In the genomic region with DNA sequence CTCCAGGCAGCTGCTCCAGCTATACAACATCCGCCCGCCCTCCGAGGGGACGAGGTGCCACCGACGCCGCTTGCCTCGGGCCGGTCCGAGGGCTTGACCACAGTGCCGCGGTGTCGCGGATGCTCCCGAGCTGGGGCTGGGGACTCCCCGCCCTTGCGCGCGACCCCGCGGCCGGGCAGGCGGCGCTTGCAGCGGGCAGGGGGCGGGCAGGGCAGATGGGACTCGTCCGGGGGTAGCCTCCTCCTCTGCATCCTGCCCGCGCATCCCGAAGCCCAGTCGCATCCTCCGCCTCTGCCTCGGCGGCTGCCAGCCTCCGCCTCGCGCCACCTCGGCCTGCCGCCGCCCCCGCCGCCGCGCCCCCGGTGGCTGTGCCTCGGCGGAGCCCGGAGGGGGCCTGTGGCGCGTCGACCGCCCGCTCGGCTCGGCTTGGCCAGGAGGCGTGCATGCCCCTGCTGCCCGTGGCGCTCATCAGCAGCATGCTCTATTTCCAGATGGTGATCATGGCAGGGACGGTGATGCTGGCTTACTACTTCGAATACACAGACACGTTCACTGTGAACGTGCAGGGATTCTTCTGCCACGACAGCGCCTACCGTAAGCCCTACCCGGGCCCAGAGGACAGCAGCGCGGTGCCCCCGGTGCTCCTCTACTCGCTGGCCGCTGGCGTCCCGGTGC, we compare ENCODE assay signal across 8 mouse cellular contexts. TPM values are rescaled to one million over a fixed set of nuclear protein-coding genes. Genes with fewer than 3 reads are reported as not detected.
DNase-seq lines count a peak whose midpoint lies in the region; ATAC-seq lines count a peak whose summit lies in the region.

No protein-coding gene starts in this region.

- no peaks in the 10 kb centered on the region for H3K9me3 ChIP-seq in heart, embryonic 10.5 days
- no peaks in the 10 kb centered on the region for H3K9me3 ChIP-seq in forebrain, embryonic 15.5 days
- H3K9me3 ChIP-seq in intestine, embryonic 14.5 days (ENCODE audit: control insufficient read depth, low read length), result no peaks in the 10 kb centered on the region

- H3K4me2 ChIP-seq in forebrain, embryonic 15.5 days (replicated peaks), result peak overlapping the region; percentile 59
- H3K4me2 ChIP-seq in intestine, embryonic 14.5 days (ENCODE audit: low read length), result peak overlapping the region; percentile 96

- intact Hi-C loops in heart, postnatal 25 days (cut with DNase I), result no loop called here

- peaks cover 21% of the 10 kb centered on the region for H3K4me1 ChIP-seq in heart, embryonic 10.5 days
- H3K4me1 ChIP-seq in forebrain, embryonic 15.5 days, result peaks cover 10% of the 10 kb centered on the region; the same call in 1 of the 2 replicates
- H3K4me1 ChIP-seq in intestine, embryonic 14.5 days (replicated peaks; ENCODE audit: control insufficient read depth, insufficient read depth, low read length), result no peaks in the 10 kb centered on the region

- peak overlapping the region; percentile 92 for H3K27ac ChIP-seq in heart, embryonic 10.5 days
- H3K27ac ChIP-seq in forebrain, embryonic 15.5 days (replicated peaks), result peak overlapping the region; percentile 65
- no peak overlapping the region for H3K27ac ChIP-seq in intestine, embryonic 14.5 days (ENCODE audit: low read depth)

- peak overlapping the region; percentile 76 for H3K9ac ChIP-seq in forebrain, embryonic 15.5 days (replicated peaks)
- H3K9ac ChIP-seq in intestine, embryonic 14.5 days (ENCODE audit: low read length), result peak overlapping the region; percentile 48

- H3K27me3 ChIP-seq in heart, embryonic 10.5 days (ENCODE audit: insufficient read depth, poor library complexity, severe bottlenecking), result peaks cover 23% of the 10 kb centered on the region
- no peaks in the 10 kb centered on the region for H3K27me3 ChIP-seq in forebrain, embryonic 15.5 days
- H3K27me3 ChIP-seq in intestine, embryonic 14.5 days (replicated peaks; ENCODE audit: control insufficient read depth, insufficient read depth, low read length), result peaks cover 24% of the 10 kb centered on the region

- no peak for DNase-seq in heart, embryonic 10.5 days (ENCODE audit: low spot score)
- DNase-seq in heart, postnatal 25 days (ENCODE audit: low spot score), result no peak
- peak; percentile 8 for DNase-seq in adrenal gland, postnatal 36 days
- DNase-seq in intestine, embryonic 14.5 days (ENCODE audit: low spot score), result peak; percentile 71
- peak; percentile 2 for DNase-seq in liver
- DNase-seq in ovary, postnatal 36 days (ENCODE audit: low spot score), result peak; percentile 13
- DNase-seq in spleen, adult 12 weeks (ENCODE audit: low spot score), result no peak

- ATAC-seq in forebrain, embryonic 15.5 days (replicated peaks), result peak; percentile 91
- ATAC-seq in intestine, embryonic 14.5 days (replicated peaks; ENCODE audit: low FRiP score, low TSS enrichment, low read depth), result peak; percentile 79

- peak overlapping the region; percentile 76 for H3K4me3 ChIP-seq in heart, embryonic 10.5 days
- peak overlapping the region; percentile 50 for H3K4me3 ChIP-seq in forebrain, embryonic 15.5 days
- peak overlapping the region; percentile 52 for H3K4me3 ChIP-seq in intestine, embryonic 14.5 days (ENCODE audit: low read depth, low read length)

- WGBS in heart, embryonic 10.5 days, result under 1% methylated on average over 73 of the region's 74 CpGs
- under 1% methylated on average over 72 of the region's 74 CpGs for WGBS in forebrain, embryonic 15.5 days
- under 1% methylated on average over 52 of the region's 74 CpGs for WGBS in intestine, embryonic 14.5 days

- H3K36me3 ChIP-seq in heart, embryonic 10.5 days, result no peaks in the 10 kb centered on the region
- H3K36me3 ChIP-seq in forebrain, embryonic 15.5 days, result no peaks in the 10 kb centered on the region
- H3K36me3 ChIP-seq in intestine, embryonic 14.5 days (ENCODE audit: control insufficient read depth, insufficient read depth, low read length), result no peaks in the 10 kb centered on the region

RNA-seq across cellular contexts. Expression of a gene that starts 0.8 kb away (rescaled TPM):
- 5.2 and 5.3 TPM in 2 replicates for polyA plus RNA-seq in heart, embryonic 10.5 days (2016; fragmentation: Nextera tagmentation; extraction: Ambion mirVana)
- under 1 TPM; 0.17 to 0.23 TPM for total RNA-seq in heart, postnatal 25 days (2021)
- under 1 TPM; 0.26 to 0.56 TPM for total RNA-seq in adrenal gland, postnatal 36 days (2021)
- 7.0 and 7.4 TPM in 2 replicates for polyA plus RNA-seq in forebrain, embryonic 15.5 days (2015; fragmentation: Nextera tagmentation; extraction: Ambion mirVana)
- polyA plus RNA-seq in intestine, embryonic 14.5 days (2014; fragmentation: Nextera tagmentation; extraction: Ambion mirVana), result 1.3 and 1.4 TPM in 2 replicates

Comparison
In these comparisons a context has a peak if more than half of its experiments do, and no peak if none do; other contexts are left out.
1. DNase-seq: peak in adrenal gland, postnatal 36 days (2 of 2), intestine, embryonic 14.5 days (single experiment), liver (single experiment) and ovary, postnatal 36 days (single experiment); none in heart, embryonic 10.5 days (single experiment), heart, postnatal 25 days (single experiment) and spleen, adult 12 weeks (single experiment).
2. Peak in every context shown above with its lines, with median percentiles within 50 percentile points of each other: H3K4me3 ChIP-seq.